Mouse (Mus musculus) bone marrow macrophage, adult 2 months (primary cell): ENCODE results near the gene Ankrd36. TPM values are rescaled to one million over a fixed set of nuclear protein-coding genes. Genes with fewer than 3 reads are reported as not detected.
"Not testable (repeated sequence)": the region's sequence is repeated elsewhere in the genome, so short reads cannot be mapped to it uniquely, and the experiment has no call there.

Experiments used
- H3K27ac ChIP-seq: 2 replicates; pipeline ENCODE4 v1.5.1; 2012; ENCODE audit warnings: low read depth, low read length; ENCODE audit not compliant: insufficient read depth
- H3K4me1 ChIP-seq: 2 replicates; pipeline ENCODE4 v1.6.1; 2012; ENCODE audit warnings: low read length; ENCODE audit not compliant: control insufficient read depth, insufficient read depth
- H3K4me3 ChIP-seq: 2 replicates; pipeline ENCODE4 v1.5.1; 2012; ENCODE audit warnings: mild to moderate bottlenecking, low read length, moderate library complexity; ENCODE audit not compliant: insufficient read depth
- CTCF ChIP-seq: IDR thresholded peaks from 2 replicates; pipeline ENCODE4 v1.5.1; 2012; ENCODE audit warnings: low read depth, mild to moderate bottlenecking, low read length, moderate library complexity
- POLR2A ChIP-seq: IDR thresholded peaks from 2 replicates; pipeline ENCODE4 v1.6.1; 2012; ENCODE audit warnings: mild to moderate bottlenecking, low read depth, low read length, borderline replicate concordance
- polyA plus RNA-seq: library from polyadenylated mRNA; stranded (reverse); fragments of >200 nt; gene quantifications from 2 replicates; pipeline ENCODE4 v1.2.4, GENCODE M21; 2012; ENCODE audit not compliant: missing spikeins, insufficient read depth, insufficient read length

The Ankrd36 gene
- polyA plus RNA-seq, 1 experiment, result not detected

DNA sequence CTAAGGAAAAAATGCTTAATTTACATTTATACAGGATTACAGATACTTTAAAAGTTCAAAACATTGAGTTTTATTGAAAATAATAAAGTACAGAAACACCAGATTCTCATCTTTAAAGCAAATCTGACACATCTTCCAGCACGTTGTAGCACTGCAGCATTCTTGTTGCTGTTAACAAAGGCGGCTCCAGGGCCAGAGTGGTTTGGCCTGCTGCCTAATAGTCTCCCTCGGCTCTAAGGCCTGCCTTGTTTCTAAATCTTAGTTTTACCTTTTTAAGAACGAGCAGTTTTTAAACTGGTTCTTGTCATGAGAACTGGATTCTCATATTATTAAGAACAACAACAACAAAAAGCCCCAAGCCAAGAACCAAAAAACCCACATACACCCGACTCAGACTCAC, 40.6 kb upstream of the Ankrd36 start:
- Histone ChIP-seq H3K4me3 (no peak overlapping the region), H3K27ac (no peak overlapping the region), H3K4me1 (peaks cover 24% of the 10 kb centered on the region)
- TF ChIP-seq CTCF (no peak), POLR2A (no peak)

DNA sequence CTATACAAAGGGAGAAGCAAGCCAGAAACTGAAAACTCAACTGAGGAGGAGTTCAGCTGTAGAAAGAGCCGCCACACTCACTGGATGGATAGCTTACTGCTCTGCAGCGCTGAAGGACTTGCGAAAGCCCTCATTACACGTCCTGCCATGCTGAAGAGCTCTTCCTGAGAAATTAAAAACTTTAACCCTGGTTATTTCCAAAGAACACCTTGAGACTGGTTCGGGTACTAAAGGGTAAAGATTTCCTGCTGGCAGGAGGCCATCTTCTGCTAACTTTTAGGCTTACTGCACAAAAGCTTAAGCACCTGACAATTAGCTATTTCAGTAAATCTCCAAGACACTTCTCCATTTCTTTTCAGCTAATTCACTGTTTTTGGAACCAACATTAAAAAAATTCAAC, 39.3 kb upstream of the Ankrd36 start:
- TF ChIP-seq POLR2A (no peak), CTCF (no peak)
- 0 out of 2 replicates have a peak overlapping the region, but pooled peaks have one; percentile 15 for H3K27ac ChIP-seq

DNA sequence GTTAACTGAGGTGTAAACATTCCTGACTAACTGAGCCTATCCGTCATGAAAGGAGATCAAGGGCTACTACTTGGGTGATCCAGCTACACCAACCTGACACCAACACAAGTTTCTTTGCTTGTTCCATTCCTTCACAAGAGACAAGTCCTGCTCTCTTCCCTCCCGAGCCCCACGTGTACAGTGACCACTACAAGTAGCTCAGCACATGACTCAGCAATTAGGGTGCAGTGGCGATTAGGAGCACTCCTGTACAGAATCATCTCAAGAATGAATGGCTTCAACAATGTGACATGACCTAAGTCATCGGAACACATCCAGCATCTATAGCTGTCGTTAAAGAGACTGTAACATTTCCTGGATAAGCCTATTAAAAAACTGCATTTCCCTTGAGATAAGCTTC, 38.8 kb upstream of the Ankrd36 start:
- peaks cover 17% of the 10 kb centered on the region for H3K4me1 ChIP-seq
- TF ChIP-seq CTCF (no peak), POLR2A (no peak)
- no peak overlapping the region for H3K4me3 ChIP-seq
- peak overlapping the region; percentile 48; the same call in 1 of the 2 replicates for H3K27ac ChIP-seq

More for the DNA sequence above, 39.3 kb upstream of the Ankrd36 start:
- no peak overlapping the region for H3K4me3 ChIP-seq
- H3K4me1 ChIP-seq, result peaks cover 17% of the 10 kb centered on the region

DNA sequence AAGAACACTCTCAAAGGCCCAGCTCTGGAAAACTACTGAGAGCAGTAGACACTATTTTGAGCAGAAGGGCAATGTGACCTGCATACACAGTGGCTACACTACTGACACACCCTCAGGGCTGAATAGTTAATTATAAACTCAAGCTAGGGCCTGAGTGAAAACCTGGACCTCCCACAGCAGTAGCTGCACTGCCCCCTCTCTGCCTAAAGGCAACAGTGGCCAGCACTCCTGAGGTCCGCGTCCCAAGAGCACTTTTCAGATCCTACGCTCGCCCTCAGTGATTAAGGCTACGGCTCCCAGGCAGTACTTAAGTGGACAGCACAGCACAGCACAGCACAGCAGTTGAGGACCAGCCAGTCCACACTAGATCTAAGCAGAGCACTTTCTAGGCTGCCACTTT, 36.4 kb upstream of the Ankrd36 start:
- no peak for TF ChIP-seq CTCF
- TF ChIP-seq POLR2A, result no peak
- peaks cover 17% of the 10 kb centered on the region for H3K4me1 ChIP-seq

DNA sequence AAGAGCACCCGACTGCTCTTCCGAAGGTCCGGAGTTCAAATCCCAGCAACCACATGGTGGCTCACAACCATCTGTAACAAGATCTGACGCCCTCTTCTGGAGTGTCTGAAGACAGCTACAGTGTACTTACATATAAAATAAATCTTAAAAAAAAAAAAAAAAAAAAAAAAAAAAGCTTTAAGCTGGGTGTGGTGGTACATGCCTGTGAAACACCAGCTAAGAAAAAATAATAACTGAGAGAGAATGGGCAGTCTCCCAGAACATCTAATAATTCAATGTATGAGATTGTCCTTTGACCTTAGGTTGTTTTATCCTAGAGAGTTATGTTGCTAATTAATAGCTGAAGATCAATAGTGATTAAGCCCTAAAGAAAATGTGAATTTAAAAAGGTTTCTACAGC, 32.0 kb upstream of the Ankrd36 start:
- not testable (repeated sequence) for H3K4me3 ChIP-seq, H3K4me1 ChIP-seq

More for the DNA sequence above, 36.4 kb upstream of the Ankrd36 start:
- Histone ChIP-seq H3K27ac (no peak overlapping the region), H3K4me3 (no peak overlapping the region)

DNA sequence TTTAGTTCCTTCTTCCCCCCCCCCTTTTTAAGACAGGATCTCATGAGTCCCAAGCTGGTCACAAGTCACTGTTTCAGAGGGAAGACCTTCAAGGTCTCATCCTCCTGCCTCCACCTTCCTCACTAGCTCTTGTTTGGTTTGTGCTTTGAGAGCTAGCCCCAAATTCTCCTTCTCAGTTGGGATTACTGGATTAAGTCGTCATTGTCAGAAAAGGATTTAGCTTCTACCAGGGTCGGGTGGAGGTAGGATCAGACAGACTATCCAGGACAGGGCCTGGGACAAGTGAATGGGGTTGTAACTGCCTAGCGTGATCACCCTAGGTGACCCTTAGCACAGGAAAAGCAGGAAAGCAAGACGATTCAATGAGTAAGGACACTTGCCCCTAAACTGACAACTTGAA, 29.2 kb upstream of the Ankrd36 start:
- H3K4me1 ChIP-seq, result peaks cover 22% of the 10 kb centered on the region
- H3K27ac ChIP-seq, result no peak overlapping the region
- TF ChIP-seq POLR2A (no peak), CTCF (no peak)
- H3K4me3 ChIP-seq, result peak overlapping the region; percentile 72

More for the DNA sequence above, 32.0 kb upstream of the Ankrd36 start:
- H3K27ac ChIP-seq, result not testable (repeated sequence)

DNA sequence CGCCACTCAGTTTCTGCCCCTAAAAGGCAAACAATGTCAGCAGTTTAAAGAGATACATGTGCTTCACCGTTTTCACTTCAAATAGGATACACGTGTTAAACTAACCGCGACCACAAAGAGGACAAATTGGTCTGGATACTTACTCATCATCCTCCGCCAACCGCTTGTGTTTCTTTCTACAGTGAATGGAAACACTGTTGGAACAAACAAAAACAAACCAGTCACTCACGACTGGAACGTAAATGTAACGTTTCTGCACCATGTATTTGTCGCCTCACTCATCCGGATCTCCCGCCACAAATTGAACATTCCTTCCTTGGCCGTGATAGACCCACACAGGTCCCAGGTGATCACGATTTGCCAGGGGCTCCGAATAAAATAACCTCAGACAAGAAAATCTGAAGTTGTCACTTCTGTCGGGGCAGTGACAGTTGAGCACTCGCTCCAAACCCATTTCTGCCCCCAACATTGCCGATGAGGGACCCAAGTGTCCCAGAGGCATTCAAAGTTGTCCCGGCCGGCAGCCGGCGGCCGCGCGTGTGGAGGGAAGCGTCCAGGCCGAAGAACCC, 28.2 kb upstream of the Ankrd36 start:
- peak overlapping the region; percentile 72 for H3K4me3 ChIP-seq
- TF ChIP-seq POLR2A (no peak), CTCF (no peak)
- H3K27ac ChIP-seq, result peak overlapping the region; percentile 42
- H3K4me1 ChIP-seq, result peaks cover 28% of the 10 kb centered on the region

DNA sequence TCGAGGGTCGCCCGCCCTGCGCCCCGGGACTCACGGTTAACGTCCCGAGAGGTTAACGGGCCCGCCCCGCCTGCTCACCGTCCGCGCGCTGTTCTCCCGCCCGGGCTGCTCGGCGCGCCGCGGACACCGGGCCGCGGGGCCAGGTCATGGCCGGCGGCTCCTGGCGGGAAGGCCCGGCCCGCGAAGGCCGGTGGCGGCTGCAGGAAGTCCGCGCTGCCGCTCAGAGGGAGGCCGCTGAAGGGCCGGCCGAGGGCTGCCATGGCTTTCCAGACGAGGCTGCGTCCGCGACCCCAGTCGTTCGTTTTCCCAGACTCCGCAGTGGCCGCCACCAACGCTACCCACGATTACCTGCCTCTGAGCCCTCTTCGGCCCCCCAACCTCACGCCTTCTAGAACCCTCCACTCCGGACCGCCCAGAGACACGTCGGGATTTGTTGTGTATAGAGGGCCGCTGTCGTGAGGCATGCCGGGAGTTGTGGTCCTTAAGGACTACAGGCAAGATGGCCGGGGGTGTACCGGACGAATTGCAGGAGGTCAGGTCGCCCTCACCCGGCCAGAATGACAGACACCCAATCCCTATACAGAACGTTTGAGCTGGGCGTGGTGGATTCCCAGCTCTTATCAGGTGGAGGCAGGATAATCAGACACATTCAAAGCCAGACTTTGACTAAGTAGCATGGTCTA, 27.5 kb upstream of the Ankrd36 start, which contains the start of gene Ccdc117:
Gene Ccdc117 (minus strand): TSS at position 389 of the 683 bp plus-strand sequence.
- peak within 1 kb of the TSS; percentile 72 for H3K4me3 ChIP-seq
- H3K27ac ChIP-seq, result peak within 1 kb of the TSS; percentile 42
- H3K4me1 ChIP-seq, result peaks cover 28% of the 10 kb centered on the region
- TF ChIP-seq POLR2A (no peak), CTCF (no peak)

DNA sequence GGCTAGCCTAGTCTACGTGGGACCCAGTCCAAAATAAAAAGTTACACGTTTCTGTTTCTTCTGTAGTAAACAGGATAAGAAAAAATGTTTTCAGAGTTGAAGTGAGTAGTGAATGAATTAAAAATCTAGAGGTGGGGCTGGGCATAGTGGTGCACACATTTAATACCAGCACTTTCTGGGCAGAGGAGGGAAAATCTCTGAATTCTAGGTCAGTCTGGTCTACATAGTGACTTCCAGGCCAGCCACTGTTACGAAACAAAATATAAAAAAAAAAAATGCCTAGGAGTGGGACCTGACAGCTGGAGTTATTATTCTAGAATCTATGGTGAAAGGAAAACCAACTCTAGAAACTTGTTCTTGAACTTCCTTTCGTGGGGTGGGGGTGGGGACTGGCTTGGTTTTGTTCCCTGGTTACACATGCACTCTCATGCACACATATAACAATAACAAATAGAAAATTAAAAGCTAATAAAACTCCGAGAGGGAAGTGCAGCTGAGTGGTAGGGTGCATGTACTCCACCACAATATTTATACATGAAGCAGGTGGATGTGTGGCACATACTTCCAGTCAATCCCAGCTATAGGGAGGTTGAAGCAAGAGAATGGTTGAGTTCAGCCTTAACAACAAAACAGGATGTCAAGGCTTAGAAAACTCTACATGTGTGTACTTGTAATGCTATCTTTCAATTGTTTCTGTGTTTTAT, 26.9 kb upstream of the Ankrd36 start:
- Histone ChIP-seq H3K27ac (no peak overlapping the region), H3K4me3 (peak overlapping the region; percentile 72), H3K4me1 (peaks cover 28% of the 10 kb centered on the region)
- TF ChIP-seq POLR2A (no peak), CTCF (no peak)

DNA sequence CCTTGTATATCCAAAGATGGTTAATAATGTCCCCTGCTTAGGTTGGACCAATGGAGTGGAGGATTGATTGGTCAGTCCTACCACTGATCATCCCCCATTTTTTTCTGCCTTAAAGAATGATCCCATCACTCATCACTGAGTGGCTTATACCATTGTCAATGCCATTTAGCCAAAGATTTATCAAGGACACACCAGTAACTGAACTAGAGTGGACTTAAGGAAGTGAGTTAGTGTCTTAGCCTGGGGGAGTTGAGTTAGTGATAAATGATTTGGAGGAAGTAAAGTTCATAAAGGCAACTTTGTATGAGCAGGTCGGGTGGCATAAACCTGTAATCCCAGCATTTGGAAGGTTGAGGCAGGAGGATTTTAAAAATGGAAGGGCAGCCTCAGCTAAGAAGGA, 26.2 kb upstream of the Ankrd36 start:
- H3K4me3 ChIP-seq, result no peak overlapping the region
- peaks cover 28% of the 10 kb centered on the region for H3K4me1 ChIP-seq
- no peak overlapping the region for H3K27ac ChIP-seq
- TF ChIP-seq POLR2A (no peak), CTCF (no peak)

DNA sequence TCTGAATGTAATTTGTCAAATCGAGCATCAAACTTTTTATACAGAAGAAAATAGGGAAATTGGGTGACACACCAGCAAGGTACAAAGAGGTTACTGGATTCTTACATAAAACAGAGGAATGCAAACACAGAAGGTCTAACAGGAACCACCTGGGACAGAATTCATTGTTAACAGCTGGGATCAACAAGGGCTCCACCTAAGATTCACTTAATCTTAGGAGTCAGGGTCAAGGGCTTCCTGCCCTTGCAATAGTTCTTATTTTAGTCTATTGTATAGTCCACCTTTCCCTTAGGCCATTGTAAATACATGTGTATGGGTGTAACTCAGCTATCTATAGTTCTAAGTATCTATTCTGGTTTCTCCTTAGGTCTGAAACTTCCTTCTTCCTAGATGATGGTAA, 24.8 kb upstream of the Ankrd36 start:
- not testable (repeated sequence) for H3K27ac ChIP-seq, H3K4me3 ChIP-seq
- H3K4me1 ChIP-seq, result peaks cover 28% of the 10 kb centered on the region
